Mouse (Mus musculus): ENCODE results near the gene Gjd3.

Gjd3 gene

DNA sequence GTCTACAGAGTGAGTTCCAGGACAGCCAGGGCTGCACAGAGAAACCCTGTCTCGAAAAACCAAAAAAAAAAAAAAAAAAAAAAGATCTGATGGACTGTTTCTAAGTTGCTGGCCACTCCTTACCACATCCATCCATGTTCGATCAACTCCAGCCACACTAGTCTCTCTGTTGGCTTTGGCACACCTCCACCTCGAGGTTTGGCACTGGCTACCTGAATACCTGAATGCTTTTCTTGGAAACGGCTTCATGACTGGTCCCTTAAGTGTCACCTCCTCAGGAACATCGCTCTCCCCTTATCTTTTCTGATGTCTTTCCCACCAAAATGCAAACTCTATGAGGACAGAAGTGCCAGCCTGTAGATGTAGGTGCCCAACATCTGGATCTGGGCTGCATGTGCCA, 3.5 kb downstream of the Gjd3 start:
- no peak for DNase-seq

DNA sequence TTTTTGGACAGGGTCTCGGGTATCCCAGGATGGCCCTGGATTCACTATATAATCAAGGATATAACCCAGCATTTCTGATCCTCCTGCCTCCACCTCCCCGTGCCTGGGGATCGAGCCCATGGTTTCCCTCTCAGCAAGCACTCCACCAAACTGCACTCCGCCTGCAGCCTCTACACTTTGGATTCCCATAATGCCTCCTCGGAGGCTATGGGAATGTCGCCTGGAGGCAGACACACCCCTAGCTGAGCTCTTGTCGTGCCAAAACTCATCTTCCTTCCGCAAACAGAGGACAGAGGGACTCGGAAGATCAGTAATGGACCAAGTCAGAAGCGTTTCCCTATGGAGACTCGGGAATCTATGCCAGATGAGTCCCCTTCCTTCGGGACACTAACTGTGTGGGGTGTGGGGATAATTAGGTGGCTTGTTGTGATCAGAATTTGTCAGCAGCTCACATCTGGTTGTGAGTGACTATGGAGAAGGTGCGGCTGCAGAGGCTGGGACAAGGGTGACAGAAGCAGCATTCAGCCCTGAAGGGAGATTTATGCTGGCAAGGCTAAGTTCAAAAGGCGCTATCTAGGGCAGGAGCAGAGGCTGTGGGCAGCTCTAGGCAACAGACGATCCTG, 4.2 kb downstream of the Gjd3 start:
- no peak for DNase-seq

DNA sequence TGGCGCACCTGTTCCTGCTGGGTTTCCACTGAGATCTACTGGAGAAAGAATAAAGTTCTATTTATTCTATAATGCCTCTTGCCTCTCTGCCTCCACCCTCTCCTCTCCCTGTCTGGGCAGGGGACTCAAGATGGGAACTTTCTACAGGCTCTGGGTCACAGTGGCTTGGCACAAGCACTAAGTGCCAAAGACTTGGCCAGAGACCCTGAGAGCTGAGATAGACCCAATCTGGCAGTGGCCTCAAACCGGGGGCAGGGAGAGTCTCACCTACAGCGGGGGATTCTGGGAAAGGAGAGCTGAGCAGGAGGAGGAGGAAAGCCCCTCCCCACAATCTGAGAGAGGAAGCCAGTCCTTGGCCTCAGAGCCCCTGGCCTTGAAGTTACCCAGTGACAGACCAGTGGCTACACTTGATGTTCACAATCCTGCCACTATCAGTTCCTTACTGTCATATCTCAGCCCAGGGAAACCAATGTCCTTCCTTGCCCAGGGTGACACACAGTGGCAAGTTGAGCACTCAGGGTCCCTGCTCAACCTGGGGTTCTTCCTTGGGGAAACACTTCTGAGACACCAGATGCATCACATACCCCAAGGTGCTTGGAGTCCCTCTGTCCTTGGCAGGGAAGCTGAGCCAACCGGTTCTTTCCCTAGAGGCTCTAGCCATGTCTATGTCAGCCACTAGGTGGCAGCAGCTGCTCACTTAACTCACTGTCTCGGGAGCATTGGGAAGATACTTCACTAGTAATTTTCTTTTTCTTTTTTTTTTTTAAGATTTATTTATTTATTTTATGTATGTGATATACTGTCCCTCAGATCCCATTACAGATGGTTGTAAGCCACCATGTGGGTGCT, 7.7 kb downstream of the Gjd3 start:
- peak; percentile 73 to 74 for DNase-seq

DNA sequence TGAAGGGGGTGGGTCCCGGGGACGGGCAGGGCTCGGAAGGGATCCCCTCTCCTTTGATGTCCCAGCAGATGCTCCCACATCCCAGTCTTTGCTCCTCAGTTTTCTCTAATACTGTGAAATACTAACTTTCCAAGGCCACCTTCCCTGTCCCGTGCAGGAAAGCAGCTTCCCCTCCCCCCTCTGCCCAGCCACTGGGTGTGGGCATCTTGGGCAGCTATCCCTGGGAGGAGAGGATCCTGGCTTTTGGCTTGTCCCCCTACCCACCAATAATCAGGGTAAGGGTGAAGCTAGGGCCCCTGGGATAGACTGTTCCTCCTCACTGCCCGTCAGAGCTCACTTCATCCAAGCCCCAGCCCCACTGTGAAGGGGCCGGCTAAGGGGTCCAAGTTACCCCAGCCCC, 8.6 kb downstream of the Gjd3 start:
- no peak for DNase-seq

DNA sequence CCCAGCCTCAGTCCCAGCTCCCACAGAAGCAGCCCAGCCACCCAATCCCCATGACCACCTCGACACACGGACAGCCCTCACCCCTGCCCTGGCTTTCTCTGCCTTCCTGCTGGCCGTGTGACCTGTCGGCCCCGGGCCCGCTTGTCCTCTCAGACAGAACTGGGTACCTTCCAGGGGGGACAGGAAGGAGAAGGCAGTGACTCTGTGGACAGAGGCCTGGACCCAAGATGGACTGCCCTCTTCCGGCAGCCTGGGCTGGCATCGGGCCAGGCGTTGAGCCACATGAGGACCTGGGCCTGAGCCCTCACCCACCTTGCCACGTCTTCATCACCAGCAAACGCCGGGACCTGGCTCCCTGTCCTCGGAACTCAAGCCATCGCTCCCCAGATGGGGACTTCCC, 9.2 kb downstream of the Gjd3 start:
- no peak for DNase-seq

DNA sequence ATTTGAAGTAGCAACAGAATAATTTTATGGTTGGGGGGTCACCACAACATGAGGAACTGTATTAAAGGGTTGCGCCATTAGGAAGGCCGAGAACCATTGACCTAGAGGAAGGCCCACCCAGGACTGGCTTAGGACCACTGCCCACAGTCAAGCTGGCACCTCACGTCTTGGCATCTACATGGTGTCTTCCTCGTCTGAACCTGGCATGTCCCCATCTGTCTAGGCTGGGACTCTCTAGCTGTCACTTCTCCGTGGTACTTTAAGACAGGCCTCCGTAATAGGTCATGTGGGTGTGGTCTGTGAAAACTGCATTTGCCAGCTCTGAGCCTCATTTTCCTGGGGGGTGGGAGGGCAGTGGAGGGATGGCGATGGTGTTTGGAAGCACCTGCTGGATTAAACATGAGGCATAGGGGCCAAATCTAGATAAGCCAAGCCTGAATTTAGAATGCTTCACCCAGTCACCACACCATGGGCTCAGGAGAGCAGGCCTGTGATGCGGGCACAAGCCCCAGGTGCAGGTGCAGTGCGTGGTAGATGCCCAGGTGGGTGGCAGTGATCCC, 9.9 kb downstream of the Gjd3 start:
- DNase-seq, result no peak

DNA sequence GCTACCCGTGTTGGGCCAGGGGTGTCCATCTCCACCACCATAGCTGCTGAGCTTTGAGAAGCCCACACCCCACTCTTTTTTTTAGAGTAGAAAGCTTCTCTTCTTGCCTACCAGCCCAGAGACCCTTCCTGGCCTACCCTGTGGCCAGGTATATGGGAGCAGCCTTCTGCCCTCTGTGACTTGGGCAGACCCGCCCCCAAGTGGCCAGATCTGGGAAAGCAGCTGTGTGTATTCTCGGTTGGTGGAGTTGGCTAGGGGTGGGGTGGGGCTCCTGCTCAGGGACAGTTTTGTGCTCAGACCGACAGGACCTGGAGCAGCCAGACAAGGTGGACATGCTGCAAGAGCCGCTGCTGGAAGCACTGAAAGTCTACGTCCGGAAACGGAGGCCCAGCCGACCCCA, 10.6 kb downstream of the Gjd3 start:
- peak; percentile 92 to 93 for DNase-seq

DNA sequence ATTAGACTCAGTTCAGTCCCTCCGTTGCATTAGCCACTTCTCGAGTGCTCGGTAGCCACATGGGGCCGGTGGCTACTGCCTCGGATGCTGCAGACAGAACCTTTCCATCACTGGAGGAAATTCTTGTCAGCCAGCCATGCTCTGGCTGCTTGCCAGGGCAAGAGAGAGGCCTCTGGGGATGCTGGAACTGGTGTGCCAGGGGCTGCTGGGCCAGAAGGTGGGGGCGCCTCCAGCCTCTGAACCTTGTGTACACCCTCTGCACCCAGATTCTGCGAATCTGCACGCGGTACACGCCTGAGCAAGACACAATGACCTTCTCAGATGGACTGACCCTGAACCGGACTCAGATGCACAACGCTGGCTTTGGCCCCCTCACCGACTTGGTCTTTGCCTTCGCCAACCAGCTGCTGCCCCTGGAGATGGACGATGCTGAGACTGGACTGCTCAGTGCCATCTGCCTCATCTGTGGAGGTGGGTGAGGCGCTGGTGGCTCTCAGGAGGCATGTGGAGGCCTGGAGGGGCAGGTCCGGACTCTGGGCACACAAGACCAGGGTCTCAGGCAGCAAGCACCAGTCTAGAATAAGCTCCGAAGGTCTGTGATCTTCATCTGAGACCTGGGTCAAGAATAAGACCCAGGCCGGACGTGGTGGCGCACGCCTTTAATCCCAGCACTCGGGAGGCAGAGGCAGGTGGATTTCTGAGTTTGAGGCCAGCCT, 11.3 kb downstream of the Gjd3 start:
- no peak for DNase-seq

DNA sequence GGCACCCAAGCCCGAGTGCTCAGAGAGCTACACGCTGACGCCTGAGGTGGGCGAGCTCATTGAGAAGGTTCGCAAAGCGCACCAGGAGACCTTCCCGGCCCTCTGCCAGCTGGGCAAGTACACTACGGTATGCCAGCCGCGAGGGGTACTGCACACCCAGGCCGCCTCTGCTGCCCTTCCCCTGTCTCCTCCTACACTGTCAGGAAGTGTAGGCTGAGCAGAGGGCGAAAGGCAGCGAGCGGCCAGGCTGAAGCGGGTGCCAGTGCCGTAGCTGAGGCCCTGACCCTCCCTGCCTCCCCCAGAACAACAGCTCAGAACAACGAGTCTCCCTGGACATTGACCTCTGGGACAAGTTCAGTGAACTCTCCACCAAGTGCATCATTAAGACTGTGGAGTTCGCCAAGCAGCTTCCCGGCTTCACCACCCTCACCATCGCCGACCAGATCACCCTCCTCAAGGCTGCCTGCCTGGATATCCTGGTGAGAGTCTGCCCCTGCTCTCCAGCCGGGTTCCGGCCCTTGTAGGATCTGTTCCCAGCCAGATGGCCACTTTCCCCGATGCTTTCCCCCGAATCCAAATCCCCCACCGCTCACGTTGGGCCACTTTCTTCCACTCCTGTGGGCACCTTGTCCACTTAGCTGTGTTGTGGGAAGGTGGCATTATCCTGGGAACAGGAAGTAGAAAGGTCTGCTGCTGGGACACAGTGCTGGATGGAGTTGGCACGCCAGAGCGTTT, 12.5 kb downstream of the Gjd3 start:
- peak in 1 of 2 experiments; percentile 4 for DNase-seq

DNA sequence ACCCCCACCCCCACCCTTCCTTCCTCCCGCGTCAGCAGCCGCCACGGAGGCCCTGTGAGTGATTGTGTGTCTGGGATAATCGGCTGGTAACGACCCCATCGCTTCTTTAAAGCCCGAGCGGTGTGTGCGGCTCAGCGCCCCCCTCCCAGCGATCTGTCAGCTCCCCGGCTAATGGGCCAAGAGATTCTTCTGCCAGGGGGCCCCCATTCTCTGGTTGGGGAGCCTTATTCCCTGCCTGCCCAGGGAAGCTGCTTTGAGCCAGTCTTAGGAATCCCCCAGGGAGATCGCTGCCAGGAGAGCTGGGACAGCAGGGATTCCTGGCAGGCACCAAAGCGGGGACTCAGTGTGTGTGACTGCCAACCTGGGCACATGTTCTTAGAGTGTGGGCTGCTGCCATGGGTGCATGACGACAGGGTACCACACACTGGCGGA, 13.3 kb downstream of the Gjd3 start:
- peak in 1 of 2 experiments; percentile 5 for DNase-seq

DNA sequence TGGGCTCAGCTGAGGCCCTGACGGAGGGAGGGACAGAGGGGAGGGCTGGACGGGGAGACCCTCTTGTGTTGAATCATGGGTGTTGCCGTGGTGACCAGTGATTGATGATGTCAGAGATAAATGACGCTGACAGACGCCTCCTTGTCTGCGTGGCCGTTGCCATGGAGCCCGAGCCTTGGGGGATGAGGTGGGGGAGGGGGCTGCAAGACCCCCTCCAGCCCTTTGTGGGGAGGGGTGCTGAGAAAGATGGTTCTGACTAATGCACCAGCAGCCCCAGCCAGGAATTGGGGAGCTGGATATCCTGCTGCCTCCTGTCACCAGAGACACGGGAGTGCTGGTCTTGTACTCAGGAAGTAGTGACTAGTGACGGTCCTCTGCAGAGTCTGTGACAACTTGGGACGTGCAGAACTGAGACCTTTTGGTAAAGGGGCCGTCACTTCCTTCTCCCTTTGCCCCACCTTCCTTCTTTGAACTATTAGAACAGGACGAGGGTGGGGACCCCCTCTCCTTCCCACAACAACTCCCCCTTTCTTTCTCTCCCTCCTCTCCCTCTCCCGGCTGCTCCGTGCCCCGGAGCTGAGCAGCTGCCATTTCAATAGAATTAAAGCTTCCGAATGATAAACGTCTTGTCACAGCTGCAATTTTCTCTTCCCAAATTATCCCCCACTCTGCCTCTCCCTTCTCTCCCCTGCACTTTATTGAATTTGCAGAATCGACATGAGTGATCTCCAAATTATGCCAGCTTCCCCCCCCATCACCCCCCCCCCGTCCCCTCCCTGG, 13.9 kb downstream of the Gjd3 start:
- DNase-seq, result peak in 1 of 2 experiments; percentile 4

DNA sequence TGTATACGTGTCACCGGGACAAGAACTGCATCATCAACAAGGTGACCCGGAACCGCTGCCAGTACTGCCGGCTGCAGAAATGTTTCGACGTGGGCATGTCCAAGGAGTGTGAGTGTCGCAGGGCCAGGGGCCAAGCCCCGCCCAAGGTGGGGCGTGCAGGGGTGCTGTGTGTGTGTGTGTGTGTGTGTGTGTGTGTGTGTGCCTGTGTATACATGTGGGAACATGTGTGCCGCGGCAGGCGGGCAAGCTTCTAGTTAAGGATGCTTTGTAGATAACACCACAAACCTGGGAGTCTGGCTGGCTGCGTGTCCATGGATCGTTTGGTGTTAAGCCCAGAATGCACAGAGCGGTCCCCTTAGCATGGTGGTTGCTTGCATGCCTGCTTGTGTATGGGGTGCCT, 14.7 kb downstream of the Gjd3 start:
- DNase-seq, result no peak

DNA sequence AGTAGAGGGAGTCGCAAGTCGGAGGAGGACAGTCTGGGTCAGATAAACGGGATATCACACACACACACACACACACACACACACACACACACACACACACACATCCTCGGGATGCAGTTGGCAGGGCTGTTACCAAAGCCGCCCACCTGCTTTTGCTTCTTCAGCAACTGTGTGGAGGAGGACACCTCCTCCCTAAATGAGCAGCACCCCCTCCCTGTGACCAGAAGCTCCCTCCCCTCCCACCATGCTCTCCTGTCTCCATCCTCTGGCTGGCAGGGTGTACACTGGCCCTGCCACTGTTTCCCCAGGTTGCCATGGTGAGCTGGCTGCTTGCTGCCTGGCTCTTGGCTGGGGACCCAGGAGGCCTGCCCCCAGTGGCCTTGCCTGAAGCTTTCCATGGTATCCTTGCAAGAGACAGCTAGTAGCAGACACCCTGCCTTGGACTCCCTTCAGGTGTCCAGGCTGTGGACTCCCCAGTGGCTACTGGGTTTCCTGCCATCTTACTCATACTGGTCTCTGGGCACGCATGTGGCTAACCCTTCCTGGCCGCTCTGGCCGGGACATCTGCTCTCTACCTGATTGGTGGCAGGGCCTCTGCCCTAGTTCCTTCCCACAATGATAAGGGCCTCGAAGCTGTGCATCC, 16.2 kb downstream of the Gjd3 start:
- DNase-seq, result no peak

DNA sequence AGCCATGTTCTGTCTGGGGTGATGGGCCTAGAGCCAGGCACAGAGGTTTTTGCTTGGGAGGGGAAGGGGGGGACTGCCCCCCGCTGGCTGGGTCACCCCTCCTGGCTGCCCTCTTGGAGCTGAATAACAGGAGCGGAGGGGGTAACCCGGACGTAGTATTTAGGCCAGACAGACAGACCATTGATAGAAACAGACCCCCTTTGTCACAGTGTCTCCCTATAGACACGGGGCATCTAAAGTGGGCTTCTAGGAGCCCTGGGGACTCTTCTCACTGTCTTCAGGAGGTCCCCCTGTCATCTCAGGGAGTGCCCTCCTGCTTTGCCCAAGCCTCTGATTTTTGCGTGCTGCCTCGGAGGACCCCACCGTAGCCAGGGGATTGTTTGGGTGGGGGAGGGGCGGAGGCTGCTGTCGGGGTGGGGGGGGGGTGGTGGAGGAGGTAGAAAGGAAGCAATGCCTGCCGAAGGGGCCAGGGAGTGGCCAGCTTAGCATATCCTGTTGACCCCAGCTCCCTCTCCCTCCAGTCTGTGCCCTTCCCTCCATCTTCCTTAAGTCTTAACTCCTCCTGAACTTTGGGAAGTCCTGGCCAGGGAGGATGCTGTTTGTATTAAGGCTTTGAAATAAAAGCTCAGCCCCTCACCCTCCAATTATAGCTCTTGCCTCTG, 17.3 kb downstream of the Gjd3 start:
- no peak for DNase-seq

DNA sequence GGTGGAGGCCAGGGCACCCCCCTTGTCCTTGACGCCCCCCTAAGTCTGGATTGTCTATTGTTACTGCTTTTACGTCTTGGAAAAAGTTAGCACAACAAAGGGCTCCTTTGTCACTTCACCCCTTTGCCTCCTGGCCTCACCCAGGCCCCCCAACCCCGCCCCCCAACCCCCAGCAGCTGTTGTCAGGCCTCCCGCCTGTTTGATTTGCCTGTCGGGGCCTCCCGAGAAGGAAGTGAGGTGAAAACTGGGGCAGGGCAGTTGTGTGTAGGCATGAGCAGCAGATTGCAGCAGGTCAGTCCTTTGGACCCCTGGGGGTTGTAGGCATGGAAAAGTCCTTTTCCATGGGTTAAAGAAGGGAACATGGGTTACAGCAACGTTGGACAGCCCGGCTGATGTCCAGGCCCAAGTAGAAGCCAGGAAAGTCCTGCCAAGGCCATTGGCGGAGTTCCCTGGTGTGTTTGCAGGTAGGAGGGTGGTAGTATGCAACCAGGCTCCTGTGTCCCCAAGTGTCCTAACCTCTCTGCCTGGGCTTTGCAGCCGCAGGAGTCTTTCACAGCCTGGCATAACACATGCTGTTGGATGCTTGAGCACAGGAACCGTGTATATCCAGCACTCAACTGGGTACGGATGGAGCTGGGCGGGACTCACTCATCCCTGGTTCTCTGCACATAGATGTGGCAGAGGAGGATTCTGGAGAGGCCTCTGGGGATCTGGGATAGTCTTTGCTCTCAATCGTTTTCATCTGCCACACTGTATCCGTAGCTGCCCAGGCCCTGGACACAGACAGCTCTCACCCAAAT, 18.0 kb downstream of the Gjd3 start:
- no peak for DNase-seq

DNA sequence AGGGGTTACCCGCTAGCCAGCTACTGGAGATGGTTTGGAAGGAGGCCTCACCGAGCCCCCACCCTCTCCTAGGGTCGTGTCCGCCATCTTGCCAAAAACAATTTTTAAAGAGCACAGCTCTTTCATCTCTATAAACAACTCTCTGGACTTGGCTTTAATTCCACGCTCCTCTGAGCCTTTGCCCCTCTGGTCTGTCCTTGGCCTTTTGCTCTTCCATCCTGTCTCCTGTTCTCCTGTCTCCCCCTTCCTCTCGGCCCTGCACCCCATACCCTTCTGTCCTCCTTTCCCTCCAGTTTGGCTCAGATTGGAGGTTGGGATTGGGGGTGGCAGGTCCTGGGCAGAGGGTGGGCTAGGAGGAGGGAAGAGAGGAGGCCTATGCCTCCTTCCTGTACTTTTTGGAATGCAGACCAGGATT, 18.6 kb downstream of the Gjd3 start:
- DNase-seq, result no peak

DNA sequence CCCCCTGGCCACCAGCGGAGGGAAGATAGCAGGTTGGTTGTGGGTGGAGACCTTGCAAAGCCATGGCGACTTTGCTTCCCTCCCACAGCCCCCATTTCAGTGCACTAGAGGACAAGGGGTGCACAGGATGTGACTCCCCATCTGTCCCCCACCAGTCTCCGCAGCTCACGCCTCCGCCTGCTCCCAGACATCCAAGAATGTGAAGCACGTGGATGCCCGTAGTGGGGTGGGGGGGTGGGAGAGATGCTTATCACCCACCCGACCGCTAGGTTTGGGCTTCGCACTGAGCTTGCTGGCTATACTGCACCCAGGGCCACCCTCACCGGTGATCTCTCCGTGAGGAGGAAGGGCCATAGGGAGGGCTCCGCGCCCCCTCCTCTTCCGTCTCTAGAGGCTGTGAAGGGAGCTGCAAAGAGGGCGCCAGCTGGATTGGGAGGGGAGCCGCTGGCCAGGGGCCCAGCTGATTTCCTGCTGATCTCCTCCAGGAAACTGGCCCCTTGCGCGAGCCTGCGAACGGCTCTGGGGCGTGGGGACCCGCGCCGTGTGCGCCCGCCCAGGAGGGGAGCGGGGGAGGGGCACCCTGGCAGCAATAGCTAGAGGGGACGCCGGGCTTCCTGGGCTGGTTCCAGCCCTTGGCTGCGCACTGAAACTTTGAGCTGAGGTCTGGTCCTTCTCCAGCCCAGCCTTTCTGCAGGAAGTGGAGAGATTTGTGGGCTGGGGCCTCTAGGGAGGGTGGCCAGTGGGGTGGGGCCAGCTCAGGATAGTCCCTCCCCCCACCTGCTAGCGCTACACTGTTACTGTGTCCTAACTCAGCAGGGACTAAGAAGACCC, 19.4 kb downstream of the Gjd3 start:
- peak; percentile 65 to 68 for DNase-seq

DNA sequence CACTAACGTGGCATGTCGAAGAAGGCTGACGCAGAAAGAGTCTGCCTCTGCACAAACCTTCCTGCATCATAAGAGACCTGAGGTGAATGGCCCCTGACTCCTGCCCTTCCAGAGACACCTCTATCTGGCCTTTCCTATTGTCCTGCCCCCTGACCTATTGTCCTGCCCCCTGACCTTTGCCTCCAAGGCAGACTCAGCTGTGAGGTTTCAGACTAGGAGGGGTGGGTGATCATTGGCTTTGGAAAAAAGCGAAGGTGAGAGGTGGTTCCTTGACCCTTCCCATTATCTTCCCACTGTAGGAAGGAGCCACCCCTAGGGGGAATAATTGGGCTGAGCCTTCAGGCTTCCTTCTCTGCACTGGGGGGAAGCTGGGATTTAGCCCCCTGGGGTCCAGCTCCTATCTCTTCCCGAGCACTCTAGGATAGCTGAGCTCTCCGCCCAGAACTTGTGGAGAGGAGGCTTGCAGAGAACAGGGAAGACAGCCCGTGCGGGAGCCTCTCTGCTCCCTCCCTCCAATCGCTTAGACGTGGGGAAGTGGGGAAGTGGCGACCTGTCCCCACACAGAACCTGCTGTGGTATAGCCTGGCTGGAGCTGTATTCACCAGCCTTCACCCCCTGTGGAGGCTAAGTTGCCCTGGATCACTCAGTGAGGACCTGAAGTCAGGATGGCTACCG, 20.3 kb downstream of the Gjd3 start:
- DNase-seq, result no peak

All from B cell, adult 2 months (primary cell).